Mouse (Mus musculus) myocyte (in vitro differentiated cells): Measurements from ENCODE around the gene Etv5. TPM values are rescaled to one million over a fixed set of nuclear protein-coding genes. Genes with fewer than 3 reads are reported as not detected.
"Not testable (repeated sequence)": the region's sequence is repeated elsewhere in the genome, so short reads cannot be mapped to it uniquely, and the experiment has no call there.

ENCODE experiments used
- H3K27me3 ChIP-seq: one replicate; pipeline ENCODE4 v1.6.1; 2011; ENCODE audit not compliant: control insufficient read depth, insufficient read depth, insufficient read length
- H3K36me3 ChIP-seq: one replicate; pipeline ENCODE4 v1.6.1; 2011; ENCODE audit not compliant: control insufficient read depth, insufficient read depth
- H3K4me2 ChIP-seq: one replicate; pipeline ENCODE4 v1.6.1; 2011; ENCODE audit warnings: low read depth, control low read depth
- H3K4me3 ChIP-seq: one replicate; pipeline ENCODE4 v1.5.1; 2011; ENCODE audit warnings: mild to moderate bottlenecking, control low read depth, moderate library complexity
- H3K79me2 ChIP-seq: one replicate; pipeline ENCODE4 v1.6.1; 2011; ENCODE audit not compliant: control insufficient read depth, insufficient read depth
- H3ac ChIP-seq: one replicate; pipeline ENCODE4 v1.6.1; 2011; ENCODE audit not compliant: control insufficient read depth, insufficient read length
- CEBPB ChIP-seq: IDR thresholded peaks from 2 replicates; pipeline ENCODE4 v1.6.1; 2011; ENCODE audit warnings: mild to moderate bottlenecking, moderate library complexity; ENCODE audit not compliant: poor library complexity, insufficient read depth, severe bottlenecking
- E2F4 ChIP-seq: IDR thresholded peaks from one replicate; pipeline ENCODE4 v1.6.1; 2011; ENCODE audit warnings: mild to moderate bottlenecking, control low read depth, moderate library complexity; ENCODE audit not compliant: insufficient read depth
- MAX ChIP-seq: IDR thresholded peaks from one replicate; pipeline ENCODE4 v1.6.1; 2011; ENCODE audit warnings: low read depth, mild to moderate bottlenecking, control low read depth
- MYOD1 ChIP-seq, 3 experiments: IDR thresholded peaks; one replicate each; pipeline ENCODE4 v1.6.1; 2011; ENCODE audit warnings: control low read depth in 2 of 3, low read depth in 2 of 3, mild to moderate bottlenecking in 2 of 3, moderate library complexity in 1 of 3; ENCODE audit not compliant: insufficient read length in 2 of 3, control insufficient read depth in 1 of 3
- MYOG ChIP-seq, 3 experiments: IDR thresholded peaks; one replicate each; pipeline ENCODE4 v1.6.1; 2011; ENCODE audit warnings: control low read depth in 2 of 3, low read depth in 2 of 3, mild to moderate bottlenecking in 2 of 3; ENCODE audit not compliant: insufficient read length in 2 of 3, control insufficient read depth in 1 of 3, insufficient read depth in 1 of 3
- POLR2A ChIP-seq: IDR thresholded peaks from one replicate; pipeline ENCODE4 v1.6.1; 2011; ENCODE audit warnings: low read depth, mild to moderate bottlenecking, control low read depth, moderate library complexity; ENCODE audit not compliant: insufficient read length
- POLR2AphosphoS2 ChIP-seq: IDR thresholded peaks from one replicate; pipeline ENCODE4 v1.6.1; 2011; ENCODE audit warnings: low read depth, control low read depth; ENCODE audit not compliant: insufficient read length
- REST ChIP-seq: IDR thresholded peaks from one replicate; pipeline ENCODE4 v1.6.1; 2011; ENCODE audit warnings: mild to moderate bottlenecking, control low read depth, moderate library complexity; ENCODE audit not compliant: insufficient read depth, insufficient read length
- SRF ChIP-seq: IDR thresholded peaks from one replicate; pipeline ENCODE4 v1.6.1; 2011; ENCODE audit warnings: low read depth; ENCODE audit not compliant: control insufficient read depth, insufficient read length
- TCF12 ChIP-seq: IDR thresholded peaks from one replicate; pipeline ENCODE4 v1.6.1; 2011; ENCODE audit warnings: mild to moderate bottlenecking, control low read depth; ENCODE audit not compliant: poor library complexity, insufficient read depth, severe bottlenecking
- TCF3 ChIP-seq: IDR thresholded peaks from one replicate; pipeline ENCODE4 v1.6.1; 2011; ENCODE audit warnings: low read depth, control low read depth; ENCODE audit not compliant: insufficient read length
- USF1 ChIP-seq: IDR thresholded peaks from one replicate; pipeline ENCODE4 v1.6.1; 2011; ENCODE audit warnings: low read depth, mild to moderate bottlenecking, control low read depth, moderate library complexity
- polyA plus RNA-seq: library from polyadenylated mRNA; unstranded; fragments of >200 nt; fragmentation: generic; extraction: Trizol; gene quantifications from one replicate; pipeline ENCODE4 v1.2.1, GENCODE M21; 2012; ENCODE audit warnings: missing spikeins

Gene Etv5
- polyA plus RNA-seq, 1 experiment = 17.2 TPM

- Histone ChIP-seq H3K79me2 (no peaks in the 10 kb centered on the region), H3ac (no peak overlapping the region), H3K36me3 (peaks cover 14% of the 10 kb centered on the region), H3K27me3 (no peaks in the 10 kb centered on the region), H3K4me2 (no peak overlapping the region), H3K4me3 (no peak overlapping the region)
- TF ChIP-seq MYOG (IDR thresholded peaks at IDR 0.05; ENCODE audit: control insufficient read depth in 1 of 3, insufficient read depth in 1 of 3, insufficient read length in 2 of 3, low read depth in 2 of 3) (no peak), TCF12 (no peak), USF1 (no peak), POLR2AphosphoS2 (no peak), TCF3 (no peak), MAX (no peak), SRF (no peak)
Observed at GRCm38 (mm10) chr16:22387731-22388130, 51.8 kb downstream of the Etv5 start.

- not testable (repeated sequence) for H3K4me3 ChIP-seq, H3K27me3 ChIP-seq, H3K79me2 ChIP-seq, H3K36me3 ChIP-seq, H3K4me2 ChIP-seq, H3ac ChIP-seq
Observed at GRCm38 (mm10) chr16:22382018-22382417, 57.5 kb downstream of the Etv5 start.

GRCm38 (mm10) chr16:22380981-22381380 lies 58.5 kb downstream of the Etv5 start:
- Histone ChIP-seq H3K27me3 (no peaks in the 10 kb centered on the region), H3K36me3 (peaks cover 9% of the 10 kb centered on the region), H3K79me2 (no peaks in the 10 kb centered on the region), H3ac (no peak overlapping the region), H3K4me2 (no peak overlapping the region), H3K4me3 (no peak overlapping the region)
- no peak for TF ChIP-seq E2F4
- TF ChIP-seq MYOD1 (IDR thresholded peaks at IDR 0.05; ENCODE audit: control insufficient read depth in 1 of 3, insufficient read length in 2 of 3, low read depth in 2 of 3) = no peak
- no peak for TF ChIP-seq TCF12
- TF ChIP-seq SRF = no peak
- TF ChIP-seq MYOG (IDR thresholded peaks at IDR 0.05; ENCODE audit: control insufficient read depth in 1 of 3, insufficient read depth in 1 of 3, insufficient read length in 2 of 3, low read depth in 2 of 3) = no peak
- TF ChIP-seq REST = no peak
- TF ChIP-seq CEBPB = no peak
- TF ChIP-seq POLR2A = no peak

- no peaks in the 10 kb centered on the region for H3K27me3 ChIP-seq
- no peaks in the 10 kb centered on the region for H3K79me2 ChIP-seq
- no peaks in the 10 kb centered on the region for H3K36me3 ChIP-seq
- no peak overlapping the region for H3K4me3 ChIP-seq
- no peak overlapping the region for H3ac ChIP-seq
- no peak for TF ChIP-seq POLR2A
- TF ChIP-seq POLR2AphosphoS2 = no peak
- no peak for TF ChIP-seq CEBPB
- TF ChIP-seq USF1 = no peak
- TF ChIP-seq REST = no peak
- TF ChIP-seq MAX = no peak
- no peak for TF ChIP-seq TCF12
- no peak for TF ChIP-seq TCF3
- no peak for TF ChIP-seq E2F4
- no peak for TF ChIP-seq MYOG (IDR thresholded peaks at IDR 0.05; ENCODE audit: control insufficient read depth in 1 of 3, insufficient read depth in 1 of 3, insufficient read length in 2 of 3, low read depth in 2 of 3)
- TF ChIP-seq SRF = no peak
- no peak for TF ChIP-seq MYOD1 (IDR thresholded peaks at IDR 0.05; ENCODE audit: control insufficient read depth in 1 of 3, insufficient read length in 2 of 3, low read depth in 2 of 3)
- no peak overlapping the region for H3K4me2 ChIP-seq
Observed at GRCm38 (mm10) chr16:22379986-22380385, 59.5 kb downstream of the Etv5 start.

GRCm38 (mm10) chr16:22379342-22379741 lies 60.2 kb downstream of the Etv5 start:
- no peak overlapping the region for H3K4me3 ChIP-seq
- no peaks in the 10 kb centered on the region for H3K79me2 ChIP-seq
- TF ChIP-seq SRF = no peak
- no peak for TF ChIP-seq POLR2A
- TF ChIP-seq USF1 = no peak
- no peak for TF ChIP-seq TCF12
- TF ChIP-seq MYOG (IDR thresholded peaks at IDR 0.05; ENCODE audit: control insufficient read depth in 1 of 3, insufficient read depth in 1 of 3, insufficient read length in 2 of 3, low read depth in 2 of 3) = no peak
- no peak overlapping the region for H3K4me2 ChIP-seq
- no peak overlapping the region for H3ac ChIP-seq
- H3K36me3 ChIP-seq = no peaks in the 10 kb centered on the region
- H3K27me3 ChIP-seq = no peaks in the 10 kb centered on the region

GRCm38 (mm10) chr16:22377714-22378113 lies 61.8 kb downstream of the Etv5 start:
- Histone ChIP-seq H3K4me2 (no peak overlapping the region), H3K27me3 (no peaks in the 10 kb centered on the region), H3K4me3 (no peak overlapping the region), H3K79me2 (no peaks in the 10 kb centered on the region), H3K36me3 (no peaks in the 10 kb centered on the region), H3ac (no peak overlapping the region)
- no peak for TF ChIP-seq USF1
- TF ChIP-seq REST = no peak
- TF ChIP-seq SRF = no peak
- no peak for TF ChIP-seq POLR2A
